Mouse (Mus musculus) bone marrow, adult 2 months (tissue): ENCODE results near the gene AC131692.1.

Experiments used
- CTCF ChIP-seq: fragments of 200-500 bp; IDR thresholded peaks from 2 replicates; pipeline ENCODE4 v1.5.1; 2011; ENCODE audit warnings: low read length, control low read depth; ENCODE audit not compliant: control insufficient read depth, insufficient read depth
- POLR2A ChIP-seq: fragments of 200-500 bp; IDR thresholded peaks from 2 replicates; pipeline ENCODE4 v1.6.1; 2011; ENCODE audit warnings: low read depth, mild to moderate bottlenecking, control low read depth, low read length, borderline replicate concordance; ENCODE audit not compliant: control insufficient read depth

GRCm38 (mm10) chr19:6084478-6085248 lies 9.6 kb upstream of the AC131692.1 start, which contains the start of the genes Zfpl1 and Cdca5:
- TF ChIP-seq POLR2A, result peak; percentile 82
- no peak; the same call in 1 of the 2 replicates for TF ChIP-seq CTCF
